Mouse (Mus musculus) embryonic facial prominence, embryonic 14.5 days (tissue): ENCODE measurements around the gene Trip4. TPM values are rescaled to one million over a fixed set of nuclear protein-coding genes. Genes with fewer than 3 reads are reported as not detected.

ENCODE experiments used
- ATAC-seq: fragments of 200-750 bp; cut with Nextera tagmentation; 2 replicates; pipeline ENCODE4 v1.8.0; 2017; ENCODE audit warnings: low read depth, moderate number of reproducible peaks, moderate TSS enrichment
- DNase-seq: peaks from one replicate; pipeline ENCODE4 v3.0.0-alpha.2; 2015; ENCODE audit warnings: low spot score
- H3K27ac ChIP-seq: fragments of 300-500 bp; sonication (generic); replicated peaks from 2 replicates; pipeline ENCODE4 v1.5.1; 2014; ENCODE audit warnings: low read depth, mild to moderate bottlenecking, low read length, moderate library complexity
- H3K27me3 ChIP-seq: fragments of 300-500 bp; sonication (generic); replicated peaks from 2 replicates; pipeline ENCODE4 v1.6.1; 2014; ENCODE audit warnings: low read length; ENCODE audit not compliant: control insufficient read depth, insufficient read depth
- H3K36me3 ChIP-seq: fragments of 300-500 bp; sonication (generic); 2 replicates; pipeline ENCODE4 v1.6.1; 2014; ENCODE audit warnings: low read length, mixed read lengths; ENCODE audit not compliant: control insufficient read depth, insufficient read depth
- H3K4me1 ChIP-seq: fragments of 300-500 bp; sonication (generic); 2 replicates; pipeline ENCODE4 v1.6.1; 2014; ENCODE audit warnings: antibody characterized with exemption, low read length; ENCODE audit not compliant: control insufficient read depth, insufficient read depth
- H3K4me2 ChIP-seq: fragments of 300-500 bp; sonication (generic); 2 replicates; pipeline ENCODE4 v1.6.1; 2014; ENCODE audit warnings: low read depth, mild to moderate bottlenecking, low read length, moderate library complexity, mixed read lengths
- H3K4me3 ChIP-seq: fragments of 300-500 bp; sonication (generic); 2 replicates; pipeline ENCODE4 v1.5.1; 2014; ENCODE audit warnings: low read depth, mild to moderate bottlenecking, low read length
- H3K9ac ChIP-seq: fragments of 300-500 bp; sonication (generic); 2 replicates; pipeline ENCODE4 v1.6.1; 2014; ENCODE audit warnings: low read depth, mild to moderate bottlenecking, low read length, moderate library complexity, mixed read lengths
- H3K9me3 ChIP-seq: fragments of 300-500 bp; sonication (generic); 2 replicates; pipeline ENCODE4 v1.6.1; 2016; ENCODE audit warnings: low read length; ENCODE audit not compliant: control insufficient read depth
- WGBS: fragments of 180-500 bp; shearing (Covaris S2); extraction: QIAGEN DNeasy Blood & Tissue Kit; methylation state at CpG from one replicate; pipeline ENCODE4 v1.1.7; 2014; 5-methylcytosine and 5-hydroxymethylcytosine counted together
- polyA plus RNA-seq: library from polyadenylated mRNA; unstranded; fragments of >200 nt; fragmentation: Nextera tagmentation; extraction: Ambion mirVana; gene quantifications from 2 replicates; pipeline ENCODE4 v1.2.1, GENCODE M21; 2014

Gene Trip4
- 26.3 and 34.6 TPM in 2 replicates for polyA plus RNA-seq

GRCm38 (mm10) chr9:65908394-65909300, at the start of gene Trip4, which contains the start of gene Csnk1g1:
Trip4 (minus strand) TSS chr9:65908794.
Csnk1g1 (plus strand) TSS chr9:65908924.
- Histone ChIP-seq H3K27ac (peak within 1 kb of the TSS; percentile 89), H3K4me3 (peak within 1 kb of the TSS; percentile 64), H3K27me3 (no peaks in the 10 kb centered on the region), H3K9me3 (no peaks in the 10 kb centered on the region), H3K36me3 (peaks cover 6% of the 10 kb centered on the region), H3K4me2 (peak within 1 kb of the TSS; percentile 67), H3K9ac (peak within 1 kb of the TSS; percentile 79), H3K4me1 (peaks cover 3% of the 10 kb centered on the region)
- under 1% methylated on average over 31 of the region's 38 CpGs for WGBS
- ATAC-seq (peak; percentile 99), DNase-seq (peak; percentile 100)

GRCm38 (mm10) chr9:65951082-65951587, 42.5 kb upstream of the Trip4 start:
- ATAC-seq, result no peak
- H3K4me1 ChIP-seq, result no peaks in the 10 kb centered on the region
- no peak overlapping the region for H3K4me2 ChIP-seq
- no peak overlapping the region for H3K4me3 ChIP-seq
- H3K27ac ChIP-seq, result no peak overlapping the region
- H3K9me3 ChIP-seq, result no peaks in the 10 kb centered on the region
- no peaks in the 10 kb centered on the region for H3K27me3 ChIP-seq
- no peak for DNase-seq
- 80% methylated on average over 3 of the region's 3 CpGs for WGBS
- no peak overlapping the region for H3K9ac ChIP-seq
- peaks cover 11% of the 10 kb centered on the region; the same call in 1 of the 2 replicates for H3K36me3 ChIP-seq

GRCm38 (mm10) chr9:65937566-65937965, 29.0 kb upstream of the Trip4 start:
- Histone ChIP-seq H3K4me1 (no peaks in the 10 kb centered on the region), H3K36me3 (no peaks in the 10 kb centered on the region), H3K9ac (no peak overlapping the region), H3K27ac (no peak overlapping the region), H3K4me3 (no peak overlapping the region), H3K4me2 (no peak overlapping the region), H3K9me3 (no peaks in the 10 kb centered on the region), H3K27me3 (no peaks in the 10 kb centered on the region)
- DNase-seq, result no peak
- no peak for ATAC-seq
- WGBS, result 93% methylated on average over 2 of the region's 2 CpGs

GRCm38 (mm10) chr9:65929826-65930225, 21.2 kb upstream of the Trip4 start:
- H3K9me3 ChIP-seq, result no peaks in the 10 kb centered on the region
- H3K36me3 ChIP-seq, result no peaks in the 10 kb centered on the region

GRCm38 (mm10) chr9:65928456-65928855, 19.9 kb upstream of the Trip4 start:
- Histone ChIP-seq H3K9ac (no peak overlapping the region), H3K36me3 (no peaks in the 10 kb centered on the region), H3K27me3 (no peaks in the 10 kb centered on the region), H3K4me1 (0 out of 2 replicates have a peak, but pooled peaks cover 2% of the 10 kb centered on the region), H3K4me2 (no peak overlapping the region), H3K4me3 (no peak overlapping the region), H3K9me3 (no peaks in the 10 kb centered on the region), H3K27ac (no peak overlapping the region)
- no peak for ATAC-seq
- no peak for DNase-seq

More at GRCm38 (mm10) chr9:65929826-65930225, 21.2 kb upstream of the Trip4 start:
- no peak overlapping the region for H3K27ac ChIP-seq
- 0 out of 2 replicates have a peak, but pooled peaks cover 2% of the 10 kb centered on the region for H3K4me1 ChIP-seq
- DNase-seq (no peak), ATAC-seq (no peak)
- H3K9ac ChIP-seq, result no peak overlapping the region
- H3K4me3 ChIP-seq, result no peak overlapping the region
- H3K4me2 ChIP-seq, result no peak overlapping the region
- H3K27me3 ChIP-seq, result no peaks in the 10 kb centered on the region

GRCm38 (mm10) chr9:65917015-65917414, 8.4 kb upstream of the Trip4 start:
- no peak overlapping the region for H3K4me2 ChIP-seq
- H3K9me3 ChIP-seq, result no peaks in the 10 kb centered on the region
- no peak overlapping the region for H3K27ac ChIP-seq
- 88% methylated on average over 1 of the region's 1 CpGs for WGBS
- H3K9ac ChIP-seq, result no peak overlapping the region
- no peak overlapping the region for H3K4me3 ChIP-seq
- no peaks in the 10 kb centered on the region for H3K4me1 ChIP-seq
- no peaks in the 10 kb centered on the region for H3K27me3 ChIP-seq
- H3K36me3 ChIP-seq, result no peaks in the 10 kb centered on the region
- DNase-seq (no peak), ATAC-seq (no peak)

- 74% methylated on average over 2 of the region's 2 CpGs for WGBS
- no peak overlapping the region for H3K4me2 ChIP-seq
- no peak overlapping the region for H3K4me3 ChIP-seq
These were observed 5.4 kb upstream of the Trip4 start for GRCm38 (mm10) chr9:65913976-65914375.

GRCm38 (mm10) chr9:65909837-65910236, 1.2 kb upstream of the Trip4 start:
- DNase-seq (no peak), ATAC-seq (no peak)
- Histone ChIP-seq H3K9ac (peak overlapping the region; percentile 79), H3K27me3 (no peaks in the 10 kb centered on the region), H3K36me3 (0 out of 2 replicates have a peak, but pooled peaks cover 4% of the 10 kb centered on the region), H3K4me2 (peak overlapping the region; percentile 67), H3K9me3 (no peaks in the 10 kb centered on the region), H3K4me1 (peaks cover 3% of the 10 kb centered on the region), H3K4me3 (peak overlapping the region; percentile 64), H3K27ac (0 out of 2 replicates have a peak overlapping the region, but pooled peaks have one; percentile 89)
- 5% methylated on average over 4 of the region's 4 CpGs for WGBS

More at GRCm38 (mm10) chr9:65913976-65914375, 5.4 kb upstream of the Trip4 start:
- no peak overlapping the region for H3K27ac ChIP-seq
- peaks cover 3% of the 10 kb centered on the region for H3K4me1 ChIP-seq
- H3K27me3 ChIP-seq, result no peaks in the 10 kb centered on the region
- no peak overlapping the region for H3K9ac ChIP-seq
- ATAC-seq (no peak), DNase-seq (no peak)
- no peaks in the 10 kb centered on the region for H3K9me3 ChIP-seq
- H3K36me3 ChIP-seq, result no peaks in the 10 kb centered on the region
